Comparison of ENCODE assay signal across 10 mouse cellular contexts in the genomic region with DNA sequence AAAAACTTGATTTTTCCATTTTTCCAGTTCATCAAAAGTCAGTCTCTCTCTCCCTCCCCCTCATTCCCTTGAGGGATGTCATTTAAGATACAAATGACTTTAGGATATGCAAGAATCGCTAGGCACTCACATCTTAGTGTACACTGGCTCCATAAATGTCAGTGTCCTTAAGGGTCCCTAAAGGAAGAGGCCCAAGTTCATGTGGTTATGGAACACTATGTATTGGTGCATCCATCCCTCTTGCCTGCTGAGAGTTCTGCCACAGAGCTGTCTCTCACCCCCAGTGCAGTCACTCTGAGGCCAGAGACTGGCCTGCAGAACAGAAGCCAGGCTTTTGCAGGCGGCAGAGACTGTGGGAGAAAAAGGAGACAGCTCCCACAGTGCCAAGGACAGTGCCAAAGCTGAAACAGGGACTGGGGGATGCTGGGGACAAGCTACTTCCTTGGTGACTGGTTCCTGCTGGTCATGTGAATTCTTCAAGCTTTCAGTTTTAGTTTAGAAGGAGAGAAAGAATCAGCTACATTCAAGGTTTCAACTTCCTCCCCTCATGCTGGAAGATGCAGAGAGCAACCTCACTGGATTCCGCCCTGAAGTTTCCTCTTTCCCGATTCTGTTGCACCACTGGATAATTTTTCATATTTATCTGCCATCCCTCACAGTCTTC. TPM values are rescaled to one million over a fixed set of nuclear protein-coding genes. Genes with fewer than 3 reads are reported as not detected.
DNase-seq lines count a peak whose midpoint lies in the region; ATAC-seq and TF ChIP-seq lines count a peak whose summit lies in the region.
"Had no signal": no experiment of that assay in that cellular context is flagged by ENCODE, and none has a peak within 500 bp of the region (broad histone marks: within the 10 kb centered on the region; RNA-seq: fewer than 3 reads in every experiment).

No protein-coding gene starts in this region.

- H3K4me2 ChIP-seq in liver, embryonic 13.5 days, result no peak overlapping the region
- H3K4me2 ChIP-seq: forebrain, embryonic 13.5 days had no signal

- no peak overlapping the region for H3K9ac ChIP-seq in liver, embryonic 13.5 days
- H3K9ac ChIP-seq: forebrain, embryonic 13.5 days had no signal

- no peaks in the 10 kb centered on the region for H3K36me3 ChIP-seq in spleen, adult 2 months (ENCODE audit: control insufficient read depth, insufficient read depth, low read length)
- H3K36me3 ChIP-seq in liver, embryonic 13.5 days, result no peaks in the 10 kb centered on the region

- no peak for TF ChIP-seq CTCF in gastrocnemius, adult 2 months (IDR thresholded peaks at IDR 0.05)
- no peak for TF ChIP-seq CTCF in spleen, adult 2 months (IDR thresholded peaks at IDR 0.05; ENCODE audit: extremely low read depth, insufficient read depth, insufficient read length, insufficient replicate concordance)

- peak overlapping the region; percentile 48 for H3K27ac ChIP-seq in gastrocnemius, adult 2 months
- 0 out of 2 replicates have a peak overlapping the region, but pooled peaks have one; percentile 3 for H3K27ac ChIP-seq in spleen, adult 2 months (ENCODE audit: insufficient read depth, low read length)
- H3K27ac ChIP-seq in liver, embryonic 13.5 days, result peak overlapping the region; percentile 29; the same call in 1 of the 2 replicates
- H3K27ac ChIP-seq: forebrain, embryonic 13.5 days had no signal

- H3K27me3 ChIP-seq in spleen, adult 2 months (ENCODE audit: control insufficient read depth, insufficient read depth, low read length), result no peaks in the 10 kb centered on the region
- H3K27me3 ChIP-seq in liver, embryonic 13.5 days, result no peaks in the 10 kb centered on the region
- H3K27me3 ChIP-seq: forebrain, embryonic 13.5 days had no signal

- H3K4me1 ChIP-seq in spleen, adult 2 months (ENCODE audit: control insufficient read depth, insufficient read depth, insufficient read length), result no peaks in the 10 kb centered on the region
- H3K4me1 ChIP-seq in liver, embryonic 13.5 days (replicated peaks), result no peaks in the 10 kb centered on the region; the same call in 1 of the 2 replicates
- H3K4me1 ChIP-seq: forebrain, embryonic 13.5 days had no signal

- no peak overlapping the region for H3K4me3 ChIP-seq in gastrocnemius, adult 2 months
- no peak overlapping the region for H3K4me3 ChIP-seq in spleen, adult 2 months (ENCODE audit: extremely low read depth, insufficient read depth, insufficient read length)
- H3K4me3 ChIP-seq in liver, embryonic 13.5 days (replicated peaks), result no peak overlapping the region
- H3K4me3 ChIP-seq: forebrain, embryonic 13.5 days had no signal

- ATAC-seq in liver, embryonic 13.5 days (ENCODE audit: low read depth), result no peak
- ATAC-seq: forebrain, embryonic 13.5 days had no signal

- 66% methylated on average over 4 of the region's 4 CpGs for WGBS in spleen, adult 2 months
- WGBS in liver, embryonic 13.5 days (ENCODE audit: insufficient replicate concordance), result 56% methylated on average over 4 of the region's 4 CpGs

- no peaks in the 10 kb centered on the region for H3K9me3 ChIP-seq in liver, embryonic 13.5 days (replicated peaks)
- H3K9me3 ChIP-seq: forebrain, embryonic 13.5 days had no signal

- TF ChIP-seq POLR2A in spleen, adult 2 months (IDR thresholded peaks at IDR 0.05; ENCODE audit: low read depth, low read length), result no peak

- intact Hi-C loops in gastrocnemius, adult 2 months (cut with DNase I), result no loop called here

- DNase-seq in gastrocnemius, adult 2 months, result no peak
- DNase-seq in gastrocnemius, postnatal 10 days, result no peak
- no peak for DNase-seq in spleen, adult 2 months (ENCODE audit: low read depth in 1 of 2, low spot score in 2 of 2)
- no peak for DNase-seq in spleen, postnatal 36 days (ENCODE audit: low spot score in 2 of 2)
- no peak for DNase-seq in liver, embryonic 13.5 days
- no peak for DNase-seq in B cell, adult 2 months
- no peak for DNase-seq in neural tube, embryonic 10.5 days (ENCODE audit: extremely low spot score, low spot score)
- no peak for DNase-seq in ovary, postnatal 36 days (ENCODE audit: low spot score)
- DNase-seq: spleen, adult 18-20 months had no signal

RNA-seq across cellular contexts. Expression of gene 4930426L09Rik, which starts 39.9 kb away (rescaled TPM):
- not detected for total RNA-seq in gastrocnemius, adult 2 months (2021)
- total RNA-seq in gastrocnemius, postnatal 10 days (2021), result under 1 TPM; 0.21 to 0.36 TPM
- 0.69 and 1.2 TPM in 2 replicates for polyA plus RNA-seq in spleen, adult 2 months (2012; rRNA removed)
- 0.17 and 0.22 TPM in 2 replicates for polyA plus RNA-seq in liver, embryonic 13.5 days (2015; fragmentation: Nextera tagmentation; extraction: Ambion mirVana)

RNA-seq across cellular contexts. Expression of gene Pip4k2a, which starts 40.1 kb away (rescaled TPM):
- total RNA-seq in gastrocnemius, adult 2 months (2021), result 1 to 10 TPM; 3.1 to 4.5 TPM
- 10 to 100 TPM; 13.6 to 13.8 TPM for total RNA-seq in gastrocnemius, postnatal 10 days (2021)
- polyA plus RNA-seq in spleen, adult 2 months (2012; rRNA removed), result 21.4 and 21.8 TPM in 2 replicates
- polyA plus RNA-seq in liver, embryonic 13.5 days (2015; fragmentation: Nextera tagmentation; extraction: Ambion mirVana), result 15.8 and 18.8 TPM in 2 replicates
